Comparison of ENCODE assay signal across 9 mouse cellular contexts in genomic region chr10:50910400-50910799, GRCm38 (mm10). TPM values are rescaled to one million over a fixed set of nuclear protein-coding genes. Genes with fewer than 3 reads are reported as not detected.
DNase-seq lines count a peak whose midpoint lies in the region; ATAC-seq and TF ChIP-seq lines count a peak whose summit lies in the region.
"Had no signal": no experiment of that assay in that cellular context is flagged by ENCODE, and none has a peak within 500 bp of the region (broad histone marks: within the 10 kb centered on the region; RNA-seq: fewer than 3 reads in every experiment).

No protein-coding gene starts in this region.

- peak overlapping the region; percentile 49 for H3K4me2 ChIP-seq in lung, embryonic 14.5 days
- H3K4me2 ChIP-seq in neural tube, embryonic 13.5 days, result peak overlapping the region; percentile 46

- TF ChIP-seq CTCF in lung, embryonic 14.5 days (IDR thresholded peaks at IDR 0.05; ENCODE audit: low read depth), result no peak

- no peaks in the 10 kb centered on the region for H3K9me3 ChIP-seq in lung, embryonic 14.5 days (ENCODE audit: low read depth, low read length)
- no peaks in the 10 kb centered on the region for H3K9me3 ChIP-seq in forebrain, embryonic 10.5 days
- no peaks in the 10 kb centered on the region for H3K9me3 ChIP-seq in limb, embryonic 10.5 days (replicated peaks)
- no peaks in the 10 kb centered on the region for H3K9me3 ChIP-seq in neural tube, embryonic 13.5 days

- H3K9ac ChIP-seq in lung, embryonic 14.5 days, result no peak overlapping the region
- no peak overlapping the region for H3K9ac ChIP-seq in neural tube, embryonic 13.5 days

- no peaks in the 10 kb centered on the region for H3K36me3 ChIP-seq in lung, embryonic 14.5 days (ENCODE audit: insufficient read depth)
- H3K36me3 ChIP-seq in forebrain, embryonic 10.5 days (replicated peaks), result no peaks in the 10 kb centered on the region
- no peaks in the 10 kb centered on the region for H3K36me3 ChIP-seq in limb, embryonic 10.5 days
- no peaks in the 10 kb centered on the region for H3K36me3 ChIP-seq in neural tube, embryonic 13.5 days

- peak; percentile 47; the same call in 1 of the 2 replicates for ATAC-seq in lung, embryonic 14.5 days (ENCODE audit: insufficient read depth)
- peak; percentile 72 for ATAC-seq in neural tube, embryonic 13.5 days (ENCODE audit: low read depth)

- peak overlapping the region; percentile 13; the same call in 1 of the 2 replicates for H3K4me3 ChIP-seq in lung, embryonic 14.5 days (ENCODE audit: low read depth, low read length)
- H3K4me3 ChIP-seq in forebrain, embryonic 10.5 days, result peak overlapping the region; percentile 42
- H3K4me3 ChIP-seq in limb, embryonic 10.5 days, result peak overlapping the region; percentile 31
- peak overlapping the region; percentile 18 for H3K4me3 ChIP-seq in neural tube, embryonic 13.5 days

- peak; percentile 25 for DNase-seq in lung, embryonic 14.5 days
- DNase-seq in lung, postnatal 4 days, result no peak
- DNase-seq in forebrain, embryonic 10.5 days (ENCODE audit: extremely low spot score, low spot score), result peak; percentile 36
- DNase-seq in limb, embryonic 10.5 days (ENCODE audit: low spot score), result peak; percentile 53
- no peak for DNase-seq in right cerebral cortex, adult 2 months (ENCODE audit: low spot score in 2 of 2)
- no peak for DNase-seq in layer of hippocampus, adult 9-11 months
- no peak for DNase-seq in ovary, postnatal 10 days (ENCODE audit: low spot score)
- DNase-seq: thymus, postnatal 36 days had no signal

- H3K27me3 ChIP-seq in lung, embryonic 14.5 days (ENCODE audit: insufficient read depth, low read length), result peaks cover 67% of the 10 kb centered on the region
- H3K27me3 ChIP-seq in forebrain, embryonic 10.5 days (ENCODE audit: poor library complexity, severe bottlenecking), result peaks cover 98% of the 10 kb centered on the region
- peaks cover 85% of the 10 kb centered on the region for H3K27me3 ChIP-seq in limb, embryonic 10.5 days (ENCODE audit: low read depth, poor library complexity, severe bottlenecking)
- peaks cover 80% of the 10 kb centered on the region for H3K27me3 ChIP-seq in neural tube, embryonic 13.5 days

- 7% methylated on average over 16 of the region's 16 CpGs for whole genome bisulfite sequencing in lung, embryonic 14.5 days
- under 1% methylated on average over 16 of the region's 16 CpGs for WGBS in forebrain, embryonic 10.5 days
- WGBS in limb, embryonic 10.5 days, result 5% methylated on average over 16 of the region's 16 CpGs
- 2% methylated on average over 16 of the region's 16 CpGs for WGBS in neural tube, embryonic 13.5 days

- H3K27ac ChIP-seq in lung, embryonic 14.5 days (ENCODE audit: low read depth), result no peak overlapping the region
- no peak overlapping the region for H3K27ac ChIP-seq in forebrain, embryonic 10.5 days
- H3K27ac ChIP-seq in limb, embryonic 10.5 days, result no peak overlapping the region
- no peak overlapping the region for H3K27ac ChIP-seq in neural tube, embryonic 13.5 days (replicated peaks)

- no peaks in the 10 kb centered on the region for H3K4me1 ChIP-seq in lung, embryonic 14.5 days (ENCODE audit: insufficient read depth)
- H3K4me1 ChIP-seq in forebrain, embryonic 10.5 days, result peaks cover 14% of the 10 kb centered on the region
- H3K4me1 ChIP-seq in limb, embryonic 10.5 days, result peaks cover 5% of the 10 kb centered on the region; the same call in 1 of the 2 replicates
- peaks cover 10% of the 10 kb centered on the region for H3K4me1 ChIP-seq in neural tube, embryonic 13.5 days (replicated peaks)

RNA-seq across cellular contexts. Expression of gene Sim1, which starts 15.8 kb away (rescaled TPM):
- polyA plus RNA-seq in lung, embryonic 14.5 days (2014; fragmentation: Nextera tagmentation; extraction: Ambion mirVana), result 0.04 and 0.05 TPM in 2 replicates
- polyA plus RNA-seq in forebrain, embryonic 10.5 days (2016; fragmentation: Nextera tagmentation; extraction: Ambion mirVana), result 0.86 and 1.8 TPM in 2 replicates
- polyA plus RNA-seq in limb, embryonic 10.5 days (2016; fragmentation: Nextera tagmentation; extraction: Ambion mirVana), result 0.65 and 0.74 TPM in 2 replicates
- polyA plus RNA-seq in neural tube, embryonic 13.5 days (2015; fragmentation: Nextera tagmentation; extraction: Ambion mirVana), result 1.3 and 1.8 TPM in 2 replicates

Comparison
In these comparisons a context has a peak if more than half of its experiments do, and no peak if none do; other contexts are left out.
1. DNase-seq: peak in lung, embryonic 14.5 days (single experiment), forebrain, embryonic 10.5 days (single experiment) and limb, embryonic 10.5 days (single experiment); none in lung, postnatal 4 days (0 of 2), right cerebral cortex, adult 2 months (0 of 2), layer of hippocampus, adult 9-11 months (single experiment) and ovary, postnatal 10 days (single experiment).
2. Peak in every context shown above with its lines, with median percentiles within 50 percentile points of each other: H3K4me3 ChIP-seq.